Mouse (Mus musculus): ENCODE results near the gene Vash2.
"Not testable (repeated sequence)": the region's sequence is repeated elsewhere in the genome, so short reads cannot be mapped to it uniquely, and the experiment has no call there.

The Vash2 gene

DNA sequence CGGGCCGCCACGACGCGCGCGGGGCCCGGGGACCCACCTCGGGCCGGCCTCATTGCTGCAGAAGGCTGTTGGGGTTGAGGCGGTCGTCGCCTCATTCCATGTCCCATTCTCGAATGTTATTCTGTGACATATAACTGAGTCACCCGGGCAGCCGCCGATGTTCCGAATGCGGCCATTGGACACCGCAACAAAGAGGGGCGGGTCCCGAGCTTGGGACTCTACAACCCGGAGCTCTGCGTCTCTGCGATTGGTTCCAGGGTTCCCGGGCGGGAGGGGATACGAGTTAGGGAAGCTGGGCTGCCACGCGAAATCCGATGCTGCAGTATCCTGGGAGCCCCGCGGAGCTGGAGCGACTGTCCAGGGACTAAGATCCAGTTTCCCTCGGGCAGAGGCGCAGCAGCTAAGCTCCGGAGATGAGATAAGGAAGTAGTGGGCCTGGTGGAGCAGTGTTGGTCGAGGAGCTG, at the start of gene Vash2:
Gene Vash2, minus strand, starts transcription at position 197 of the 464 bp plus-strand sequence.
- Histone ChIP-seq H3K27me3 (ENCODE audit: insufficient read depth, low read length) (peaks cover 73% of the 10 kb centered on the region), H3K9me3 (ENCODE audit: low read length) (peaks cover 7% of the 10 kb centered on the region; the same call in 1 of the 2 replicates), H3K4me1 (replicated peaks; ENCODE audit: low read depth, low read length) (peaks cover 22% of the 10 kb centered on the region), H3K36me3 (ENCODE audit: insufficient read depth, low read length) (no peaks in the 10 kb centered on the region), H3K4me3 (replicated peaks; ENCODE audit: low read length) (peak within 1 kb of the TSS; percentile 78)
- TF ChIP-seq CTCF (conservative IDR thresholded peaks at IDR 0.05; ENCODE audit: low read length) (no peak), NANOG (IDR thresholded peaks at IDR 0.05; ENCODE audit: borderline replicate concordance, low read length) (no peak), POU5F1 (IDR thresholded peaks at IDR 0.05; ENCODE audit: borderline replicate concordance, low read length) (no peak)

GRCm38 (mm10) chr1:191026021-191026713, 47.1 kb upstream of the Vash2 start, which contains the start of gene Flvcr1:
Gene Flvcr1, minus strand, starts transcription at chr1:191026158.
- peaks cover 33% of the 10 kb centered on the region for H3K4me1 ChIP-seq (replicated peaks; ENCODE audit: low read depth, low read length)
- H3K36me3 ChIP-seq (ENCODE audit: insufficient read depth, low read length): peaks cover 11% of the 10 kb centered on the region
- TF ChIP-seq CTCF (conservative IDR thresholded peaks at IDR 0.05; ENCODE audit: low read length) (no peak), NANOG (IDR thresholded peaks at IDR 0.05; ENCODE audit: borderline replicate concordance, low read length) (no peak), POU5F1 (IDR thresholded peaks at IDR 0.05; ENCODE audit: borderline replicate concordance, low read length) (no peak)
- no peaks in the 10 kb centered on the region for H3K27me3 ChIP-seq (ENCODE audit: insufficient read depth, low read length)
- no peaks in the 10 kb centered on the region for H3K9me3 ChIP-seq (ENCODE audit: low read length)
- H3K4me3 ChIP-seq (replicated peaks; ENCODE audit: low read length): peak within 1 kb of the TSS; percentile 90

DNA sequence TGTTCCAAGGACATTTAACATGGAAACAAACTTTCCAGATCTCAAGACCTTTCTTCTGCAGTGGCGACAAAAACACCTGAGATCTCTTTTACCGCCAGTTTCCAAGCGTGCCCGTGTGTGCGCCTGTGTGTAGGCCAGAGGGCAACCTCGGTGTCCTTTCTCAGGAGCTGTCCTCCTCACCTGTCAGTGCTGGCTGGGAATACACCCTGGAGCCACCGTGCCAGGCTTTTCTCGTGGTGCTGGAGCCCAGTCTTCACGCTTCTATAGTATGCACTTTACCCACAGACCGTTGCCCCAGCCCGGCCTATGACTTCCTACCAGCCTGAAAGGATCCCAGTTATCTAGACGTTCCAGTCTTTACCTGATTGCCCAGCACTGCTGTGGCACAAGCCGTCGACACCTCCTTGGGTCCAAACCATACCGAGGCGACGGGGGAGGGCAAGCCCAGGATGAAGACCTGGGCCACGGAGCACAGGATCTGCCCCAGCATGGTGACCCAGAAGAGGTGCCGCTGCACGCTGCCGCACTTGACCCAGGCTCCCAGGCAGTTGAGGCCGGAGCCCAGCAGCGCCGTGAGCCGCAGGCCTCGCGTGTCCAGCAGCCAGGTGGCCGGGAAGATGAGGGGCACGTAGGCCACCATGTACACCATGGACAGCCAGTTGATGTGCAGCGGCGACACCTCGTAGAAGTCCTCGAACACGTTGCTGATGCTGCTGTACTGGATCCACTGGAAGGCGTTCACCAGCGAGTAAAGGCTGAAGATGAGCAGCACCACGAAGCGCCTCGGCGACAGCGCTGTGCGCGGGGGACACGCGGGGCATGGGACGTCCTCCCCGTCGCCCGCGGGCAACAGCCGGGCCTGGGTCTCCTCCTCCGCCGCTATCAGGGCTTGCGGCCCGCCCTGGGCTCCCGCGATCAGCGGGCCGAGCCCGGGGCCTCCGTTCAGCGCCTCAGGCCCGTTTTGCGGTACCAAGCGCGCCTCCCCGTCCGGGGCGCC, 46.2 kb upstream of the Vash2 start:
- peaks cover 32% of the 10 kb centered on the region for H3K4me1 ChIP-seq (replicated peaks; ENCODE audit: low read depth, low read length)
- TF ChIP-seq POU5F1 (IDR thresholded peaks at IDR 0.05; ENCODE audit: borderline replicate concordance, low read length) (no peak), CTCF (conservative IDR thresholded peaks at IDR 0.05; ENCODE audit: low read length) (no peak), NANOG (IDR thresholded peaks at IDR 0.05; ENCODE audit: borderline replicate concordance, low read length) (no peak)

GRCm38 (mm10) chr1:191023806-191024205, 44.7 kb upstream of the Vash2 start:
- peaks cover 25% of the 10 kb centered on the region for H3K4me1 ChIP-seq (replicated peaks; ENCODE audit: low read depth, low read length)
- peaks cover 22% of the 10 kb centered on the region for H3K36me3 ChIP-seq (ENCODE audit: insufficient read depth, low read length)
- H3K27me3 ChIP-seq (ENCODE audit: insufficient read depth, low read length); H3K9me3 ChIP-seq (ENCODE audit: low read length); H3K4me3 ChIP-seq (replicated peaks; ENCODE audit: low read length): not testable (repeated sequence)

More for the DNA sequence above, 46.2 kb upstream of the Vash2 start:
- Histone ChIP-seq H3K36me3 (ENCODE audit: insufficient read depth, low read length) (peaks cover 19% of the 10 kb centered on the region), H3K9me3 (ENCODE audit: low read length) (no peaks in the 10 kb centered on the region), H3K4me3 (replicated peaks; ENCODE audit: low read length) (peak overlapping the region; percentile 90), H3K27me3 (ENCODE audit: insufficient read depth, low read length) (no peaks in the 10 kb centered on the region)

DNA sequence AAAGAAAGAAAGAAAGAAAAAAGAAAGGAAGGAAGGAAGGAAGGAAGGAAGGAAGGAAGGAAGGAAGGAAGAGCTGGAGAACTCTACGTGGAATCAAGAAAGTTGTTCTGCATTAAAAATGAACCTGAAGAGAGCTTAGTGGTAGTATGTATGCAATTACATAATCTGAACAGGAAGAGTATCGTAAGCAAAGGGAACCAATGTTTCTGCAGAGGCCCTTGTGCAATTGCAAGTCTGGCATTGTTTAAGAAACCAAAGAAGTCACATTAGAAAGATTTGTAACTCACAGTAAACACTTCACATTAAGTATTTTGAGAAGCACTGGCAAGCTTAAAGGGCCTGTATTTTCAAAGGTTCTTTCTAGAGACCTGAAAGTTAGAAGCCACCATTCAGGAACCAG, 44.0 kb upstream of the Vash2 start:
- no peak overlapping the region for H3K4me3 ChIP-seq (replicated peaks; ENCODE audit: low read length)
- no peaks in the 10 kb centered on the region for H3K27me3 ChIP-seq (ENCODE audit: insufficient read depth, low read length)
- peaks cover 22% of the 10 kb centered on the region for H3K36me3 ChIP-seq (ENCODE audit: insufficient read depth, low read length)
- H3K9me3 ChIP-seq (ENCODE audit: low read length): no peaks in the 10 kb centered on the region
- peaks cover 25% of the 10 kb centered on the region for H3K4me1 ChIP-seq (replicated peaks; ENCODE audit: low read depth, low read length)
- no peak for TF ChIP-seq POU5F1 (IDR thresholded peaks at IDR 0.05; ENCODE audit: borderline replicate concordance, low read length)
- no peak for TF ChIP-seq CTCF (conservative IDR thresholded peaks at IDR 0.05; ENCODE audit: low read length)
- TF ChIP-seq NANOG (IDR thresholded peaks at IDR 0.05; ENCODE audit: borderline replicate concordance, low read length): no peak

DNA sequence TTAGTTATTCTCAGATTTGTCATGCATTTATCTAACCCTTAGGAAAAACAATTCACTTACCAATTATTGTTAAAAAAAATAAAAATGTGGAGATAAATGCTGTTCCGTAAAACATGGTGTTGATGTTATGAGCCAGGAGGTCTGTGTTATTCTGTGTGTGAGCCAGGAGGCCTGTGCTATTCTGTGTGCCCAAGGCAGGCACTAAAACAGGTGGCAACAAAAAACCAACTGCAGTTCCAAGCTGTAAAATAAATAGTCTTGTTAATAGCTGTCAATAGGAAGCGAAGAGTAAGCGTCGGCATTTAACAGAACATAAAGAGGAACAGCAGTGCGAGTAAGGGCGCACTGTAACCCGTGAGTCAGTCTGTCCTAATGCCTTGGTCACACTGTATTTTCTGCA, 41.9 kb upstream of the Vash2 start:
- H3K9me3 ChIP-seq (ENCODE audit: low read length): no peaks in the 10 kb centered on the region
- no peak for TF ChIP-seq CTCF (conservative IDR thresholded peaks at IDR 0.05; ENCODE audit: low read length)
- no peak for TF ChIP-seq POU5F1 (IDR thresholded peaks at IDR 0.05; ENCODE audit: borderline replicate concordance, low read length)
- no peaks in the 10 kb centered on the region for H3K27me3 ChIP-seq (ENCODE audit: insufficient read depth, low read length)
- H3K36me3 ChIP-seq (ENCODE audit: insufficient read depth, low read length): peaks cover 22% of the 10 kb centered on the region
- H3K4me1 ChIP-seq (replicated peaks; ENCODE audit: low read depth, low read length): peaks cover 17% of the 10 kb centered on the region
- no peak overlapping the region for H3K4me3 ChIP-seq (replicated peaks; ENCODE audit: low read length)

DNA sequence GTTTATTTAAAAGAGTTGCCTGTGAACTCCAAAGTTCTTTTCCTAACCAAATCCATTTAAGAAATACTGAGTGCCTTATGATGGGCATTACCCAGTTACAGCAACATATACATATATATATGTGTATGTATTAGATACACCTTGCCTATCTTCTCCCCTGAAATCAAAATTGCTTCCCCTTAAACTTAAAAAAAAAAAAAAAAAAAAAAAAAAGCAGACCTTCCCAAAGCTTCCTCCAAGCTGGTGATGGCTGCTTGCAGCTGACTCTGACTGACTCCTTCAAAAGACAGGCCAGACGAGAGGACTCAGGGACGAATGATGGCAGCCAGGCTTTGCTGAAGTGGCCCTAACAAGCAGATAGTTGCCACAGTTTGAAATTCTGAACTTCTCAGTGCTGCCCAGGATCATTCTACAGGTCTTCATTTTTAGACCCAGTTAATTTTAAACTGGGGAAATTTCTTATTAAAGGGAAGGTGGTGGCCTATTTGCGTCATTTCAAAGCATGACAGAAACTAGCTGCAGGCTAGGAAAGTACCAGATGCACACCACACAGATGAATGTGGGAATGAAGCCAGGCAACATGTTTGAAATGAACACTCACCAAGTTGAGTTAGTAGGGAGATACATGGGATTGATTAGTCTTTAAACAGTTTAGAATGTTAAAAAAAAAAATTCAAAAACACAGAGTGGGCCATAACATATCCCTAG, 41.3 kb upstream of the Vash2 start:
- TF ChIP-seq POU5F1 (IDR thresholded peaks at IDR 0.05; ENCODE audit: borderline replicate concordance, low read length) (no peak), NANOG (IDR thresholded peaks at IDR 0.05; ENCODE audit: borderline replicate concordance, low read length) (no peak), CTCF (conservative IDR thresholded peaks at IDR 0.05; ENCODE audit: low read length) (no peak)
- no peaks in the 10 kb centered on the region for H3K9me3 ChIP-seq (ENCODE audit: low read length)
- H3K4me3 ChIP-seq (replicated peaks; ENCODE audit: low read length): no peak overlapping the region
- no peaks in the 10 kb centered on the region for H3K27me3 ChIP-seq (ENCODE audit: insufficient read depth, low read length)
- peaks cover 24% of the 10 kb centered on the region for H3K36me3 ChIP-seq (ENCODE audit: insufficient read depth, low read length)
- peaks cover 18% of the 10 kb centered on the region for H3K4me1 ChIP-seq (replicated peaks; ENCODE audit: low read depth, low read length)

DNA sequence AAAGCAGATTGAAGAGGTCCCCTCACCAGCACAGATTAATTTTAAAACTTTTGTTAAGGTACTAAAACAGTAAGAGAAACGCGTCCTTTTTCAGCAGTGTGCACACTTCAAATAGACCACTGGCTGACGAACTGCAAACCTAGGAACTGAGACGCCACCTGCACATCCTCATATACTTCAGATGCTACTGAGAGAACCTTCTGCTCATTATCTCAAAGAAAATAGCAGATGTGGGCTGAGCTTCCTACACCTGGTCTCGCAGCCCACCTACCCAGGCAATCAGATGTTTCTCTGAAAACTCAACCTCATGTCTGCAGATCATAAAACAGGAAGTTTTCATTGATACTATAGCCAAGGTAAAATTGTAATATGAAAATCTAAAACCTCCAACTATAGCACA, 40.7 kb upstream of the Vash2 start:
- TF ChIP-seq CTCF (conservative IDR thresholded peaks at IDR 0.05; ENCODE audit: low read length) (no peak), NANOG (IDR thresholded peaks at IDR 0.05; ENCODE audit: borderline replicate concordance, low read length) (no peak), POU5F1 (IDR thresholded peaks at IDR 0.05; ENCODE audit: borderline replicate concordance, low read length) (no peak)
- no peaks in the 10 kb centered on the region for H3K9me3 ChIP-seq (ENCODE audit: low read length)
- no peaks in the 10 kb centered on the region for H3K27me3 ChIP-seq (ENCODE audit: insufficient read depth, low read length)
- H3K4me3 ChIP-seq (replicated peaks; ENCODE audit: low read length): no peak overlapping the region
- H3K36me3 ChIP-seq (ENCODE audit: insufficient read depth, low read length): peaks cover 29% of the 10 kb centered on the region
- H3K4me1 ChIP-seq (replicated peaks; ENCODE audit: low read depth, low read length): peaks cover 18% of the 10 kb centered on the region

All from E14TG2a.4 (cell line).